Mouse (Mus musculus): ENCODE measurements around the gene Medag. TPM values are rescaled to one million over a fixed set of nuclear protein-coding genes. Genes with fewer than 3 reads are reported as not detected.

The Medag gene
- polyA plus RNA-seq, 1 experiment from 2014 or later = 4.1 TPM

DNA sequence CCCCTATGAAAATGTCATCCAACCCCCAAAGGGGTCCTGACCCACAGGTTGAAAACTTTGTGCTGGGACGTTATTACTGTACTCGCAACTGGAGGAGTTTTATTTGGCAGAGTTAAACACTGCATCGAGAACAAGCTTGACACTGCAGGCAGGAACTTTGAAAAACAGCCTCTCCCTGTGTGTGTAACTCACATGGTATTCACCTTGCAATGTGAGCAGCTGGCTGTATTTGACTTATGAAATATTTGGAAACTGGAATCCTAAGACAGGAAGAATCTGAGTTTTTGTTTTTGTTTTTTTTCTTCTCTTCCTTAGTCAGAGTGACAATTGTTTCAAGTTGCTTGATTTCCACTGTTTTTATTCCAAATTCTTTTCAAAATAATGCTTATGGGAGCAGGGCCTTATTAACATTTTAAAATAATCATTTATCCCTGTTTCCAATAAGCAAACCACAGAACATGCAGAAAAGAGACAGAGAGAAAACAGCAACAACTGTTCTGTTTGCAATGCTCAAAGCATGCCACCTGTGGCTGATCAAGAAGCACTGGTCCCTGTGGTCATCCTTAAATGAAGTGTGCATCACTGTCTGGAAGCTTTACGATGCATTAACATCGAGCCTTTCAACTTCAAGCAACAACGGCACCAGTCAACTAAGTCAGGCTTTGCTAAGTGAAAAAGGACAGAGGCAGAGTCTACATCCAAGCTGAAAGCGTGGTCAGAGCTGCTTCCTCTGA lies 26.2 kb upstream of the Medag start:
- Histone ChIP-seq H3K27me3 (ENCODE audit: control insufficient read depth, insufficient read depth, low read length) (no peaks in the 10 kb centered on the region), H3K9me3 (ENCODE audit: control insufficient read depth, low read length) (no peaks in the 10 kb centered on the region), H3K9ac (ENCODE audit: low read length) (no peak overlapping the region), H3K27ac (replicated peaks) (no peak overlapping the region), H3K36me3 (ENCODE audit: control insufficient read depth, insufficient read depth, low read length) (no peaks in the 10 kb centered on the region), H3K4me1 (replicated peaks; ENCODE audit: control insufficient read depth, insufficient read depth) (peaks cover 7% of the 10 kb centered on the region; the same call in 1 of the 2 replicates), H3K4me3 (ENCODE audit: low read depth, low read length) (no peak overlapping the region), H3K4me2 (replicated peaks; ENCODE audit: low read depth) (no peak overlapping the region)
- 73% methylated on average over 7 of the region's 7 CpGs for WGBS
- TF ChIP-seq EP300 (optimal IDR thresholded peaks at IDR 0.05) (no peak), CTCF (IDR thresholded peaks at IDR 0.05; ENCODE audit: low read depth) (no peak)
- DNase-seq (ENCODE audit: low spot score) = no peak
- ATAC-seq (ENCODE audit: low FRiP score, low TSS enrichment) = no peak

DNA sequence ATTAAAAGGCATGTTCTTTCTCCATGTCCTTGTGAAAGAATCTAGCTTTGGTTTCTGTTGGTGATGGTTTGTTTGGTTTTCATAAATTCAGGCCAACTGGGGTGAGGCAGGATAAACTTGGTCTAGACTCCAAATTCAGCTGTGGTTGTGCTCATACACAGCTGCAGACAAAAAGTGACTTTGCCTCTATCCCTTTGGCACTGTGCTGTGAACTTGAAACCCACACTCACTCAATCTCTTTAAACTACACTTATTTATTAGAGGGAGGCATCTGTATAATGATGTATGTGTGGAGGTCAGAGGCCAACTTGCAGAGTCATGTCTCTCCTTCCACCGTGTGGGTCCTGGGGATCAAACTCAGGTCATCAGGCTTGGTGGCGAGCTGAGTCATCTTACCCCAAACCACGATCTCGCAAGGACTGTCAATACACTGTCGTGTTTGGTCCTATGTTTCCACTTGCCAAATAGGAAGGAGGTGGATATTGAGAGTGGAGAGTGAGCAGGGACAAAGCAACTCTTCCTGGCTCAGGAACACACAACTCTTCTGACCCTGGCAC lies 25.2 kb upstream of the Medag start:
- Histone ChIP-seq H3K9ac (ENCODE audit: low read length) (no peak overlapping the region), H3K27me3 (ENCODE audit: control insufficient read depth, insufficient read depth, low read length) (no peaks in the 10 kb centered on the region), H3K36me3 (ENCODE audit: control insufficient read depth, insufficient read depth, low read length) (no peaks in the 10 kb centered on the region), H3K4me3 (ENCODE audit: low read depth, low read length) (no peak overlapping the region), H3K27ac (replicated peaks) (no peak overlapping the region), H3K4me1 (replicated peaks; ENCODE audit: control insufficient read depth, insufficient read depth) (peaks cover 4% of the 10 kb centered on the region; the same call in 1 of the 2 replicates), H3K4me2 (replicated peaks; ENCODE audit: low read depth) (no peak overlapping the region), H3K9me3 (ENCODE audit: control insufficient read depth, low read length) (no peaks in the 10 kb centered on the region)
- TF ChIP-seq EP300 (optimal IDR thresholded peaks at IDR 0.05) (no peak), CTCF (IDR thresholded peaks at IDR 0.05; ENCODE audit: low read depth) (no peak)
- no peak for DNase-seq (ENCODE audit: low spot score)
- 50% methylated on average over 5 of the region's 5 CpGs for WGBS
- no peak for ATAC-seq (ENCODE audit: low FRiP score, low TSS enrichment)

DNA sequence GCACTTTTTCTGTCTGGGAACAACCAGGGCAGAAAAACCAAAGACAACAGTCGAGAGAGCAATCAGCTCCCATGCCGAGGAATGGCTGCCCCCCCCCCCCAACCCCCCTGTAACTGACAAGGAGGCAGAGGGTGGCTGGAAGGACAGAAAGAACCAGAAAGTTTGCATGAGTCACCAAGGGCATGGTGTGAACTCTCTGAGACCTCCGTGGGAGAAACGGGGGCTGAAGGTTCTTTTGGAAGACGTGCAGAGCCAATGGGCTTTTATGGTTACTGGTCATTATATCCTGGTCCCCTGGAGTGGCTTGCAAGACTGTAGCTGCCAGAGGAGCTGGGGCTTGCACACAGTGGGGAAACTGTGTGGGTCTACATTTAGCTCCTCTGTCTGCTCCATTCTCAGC lies 22.6 kb upstream of the Medag start:
- ATAC-seq (ENCODE audit: low FRiP score, low TSS enrichment) (0 out of 2 replicates have a peak, but pooled peaks have one; percentile 11), DNase-seq (ENCODE audit: low spot score) (no peak)
- H3K9ac ChIP-seq (ENCODE audit: low read length) = peak overlapping the region; percentile 35; the same call in 1 of the 2 replicates
- H3K27ac ChIP-seq (replicated peaks) = peak overlapping the region; percentile 82
- 58% methylated on average over 5 of the region's 5 CpGs for WGBS
- H3K4me3 ChIP-seq (ENCODE audit: low read depth, low read length) = no peak overlapping the region
- H3K4me2 ChIP-seq (replicated peaks; ENCODE audit: low read depth) = no peak overlapping the region
- no peaks in the 10 kb centered on the region for H3K27me3 ChIP-seq (ENCODE audit: control insufficient read depth, insufficient read depth, low read length)
- no peaks in the 10 kb centered on the region for H3K4me1 ChIP-seq (replicated peaks; ENCODE audit: control insufficient read depth, insufficient read depth)
- TF ChIP-seq CTCF (IDR thresholded peaks at IDR 0.05; ENCODE audit: low read depth) (no peak), EP300 (optimal IDR thresholded peaks at IDR 0.05) (no peak)
- H3K36me3 ChIP-seq (ENCODE audit: control insufficient read depth, insufficient read depth, low read length) = no peaks in the 10 kb centered on the region
- no peaks in the 10 kb centered on the region for H3K9me3 ChIP-seq (ENCODE audit: control insufficient read depth, low read length)

DNA sequence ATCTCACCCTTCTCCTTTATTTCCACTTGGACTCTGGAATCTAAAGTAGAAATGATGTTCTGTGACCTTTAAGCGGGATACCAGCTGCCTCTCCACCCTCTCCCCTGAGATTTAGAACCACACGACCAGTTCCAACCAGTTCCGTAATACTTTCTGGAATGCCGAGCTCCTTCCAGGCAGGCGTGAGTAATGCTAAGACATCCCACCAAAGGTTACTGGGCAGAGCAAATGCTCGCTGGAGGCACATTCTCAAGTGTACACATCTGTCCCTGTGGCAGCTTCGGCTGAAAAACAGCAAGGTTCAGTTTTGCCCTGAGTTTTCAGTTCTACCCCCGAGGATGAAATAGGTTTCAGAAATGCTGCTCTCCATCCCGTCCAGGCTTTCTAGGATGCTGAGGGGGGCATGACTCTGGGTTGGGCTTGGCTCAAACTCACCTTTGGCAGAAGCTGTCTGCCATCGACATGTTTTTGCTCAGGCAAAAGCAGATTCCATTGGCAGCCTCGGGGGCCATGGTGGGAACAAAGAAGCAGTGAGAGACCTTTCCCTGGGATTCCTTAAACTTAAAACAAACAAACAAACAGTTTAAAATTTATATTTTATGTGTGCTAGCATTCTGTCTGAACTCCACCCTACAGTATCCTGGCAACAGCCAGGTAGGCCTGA lies 21.9 kb upstream of the Medag start:
- WGBS = 32% methylated on average over 11 of the region's 11 CpGs
- H3K4me3 ChIP-seq (ENCODE audit: low read depth, low read length) = no peak overlapping the region
- DNase-seq (ENCODE audit: low spot score) (no peak), ATAC-seq (ENCODE audit: low FRiP score, low TSS enrichment) (peak; percentile 87)
- TF ChIP-seq CTCF (IDR thresholded peaks at IDR 0.05; ENCODE audit: low read depth) = no peak
- no peak for TF ChIP-seq EP300 (optimal IDR thresholded peaks at IDR 0.05)
- no peaks in the 10 kb centered on the region for H3K27me3 ChIP-seq (ENCODE audit: control insufficient read depth, insufficient read depth, low read length)
- no peaks in the 10 kb centered on the region for H3K9me3 ChIP-seq (ENCODE audit: control insufficient read depth, low read length)
- no peak overlapping the region for H3K4me2 ChIP-seq (replicated peaks; ENCODE audit: low read depth)
- peak overlapping the region; percentile 82 for H3K27ac ChIP-seq (replicated peaks)
- no peaks in the 10 kb centered on the region for H3K4me1 ChIP-seq (replicated peaks; ENCODE audit: control insufficient read depth, insufficient read depth)
- no peaks in the 10 kb centered on the region for H3K36me3 ChIP-seq (ENCODE audit: control insufficient read depth, insufficient read depth, low read length)
- H3K9ac ChIP-seq (ENCODE audit: low read length) = 0 out of 2 replicates have a peak overlapping the region, but pooled peaks have one; percentile 35

DNA sequence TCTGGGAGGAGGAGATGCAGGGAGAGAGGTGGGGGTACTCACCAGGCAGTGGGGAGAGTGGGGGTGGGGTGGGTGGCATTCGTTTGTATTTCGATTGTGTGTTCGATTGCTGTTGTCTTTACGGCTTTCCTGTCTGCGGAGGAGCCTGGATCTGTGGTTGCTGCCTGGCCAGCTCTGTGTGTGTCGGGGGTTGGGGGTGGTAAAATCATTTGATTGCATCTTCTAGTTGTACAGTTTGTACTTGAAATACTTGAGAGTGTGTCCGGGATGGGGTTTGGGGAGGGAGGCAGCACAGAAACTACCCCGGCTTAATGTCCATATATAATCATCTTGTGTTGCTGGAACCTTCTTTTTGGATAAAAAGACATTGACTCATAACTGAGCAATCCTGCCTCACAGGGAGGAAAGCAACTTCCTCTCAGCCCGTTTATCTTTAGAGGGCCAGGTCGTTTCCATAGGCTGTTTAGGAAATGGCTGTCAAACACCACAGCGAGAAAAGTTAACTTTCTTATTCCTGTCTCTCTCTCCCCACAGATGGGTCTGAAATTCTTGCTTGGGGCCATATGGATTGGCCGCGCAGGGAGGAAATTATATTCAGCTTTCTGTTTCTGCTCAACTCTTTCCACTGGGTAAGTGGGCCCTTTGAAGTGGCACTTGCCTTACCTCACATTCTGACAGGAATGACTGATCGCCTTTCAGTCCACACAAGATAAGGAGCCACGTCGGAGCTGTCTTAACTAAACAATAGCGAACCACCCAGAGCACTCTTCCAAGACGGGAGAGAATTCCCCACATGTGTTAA lies 19.8 kb upstream of the Medag start:
- no peak overlapping the region for H3K9ac ChIP-seq (ENCODE audit: low read length)
- no peak overlapping the region for H3K4me3 ChIP-seq (ENCODE audit: low read depth, low read length)
- no peaks in the 10 kb centered on the region for H3K9me3 ChIP-seq (ENCODE audit: control insufficient read depth, low read length)
- no peak for DNase-seq (ENCODE audit: low spot score)
- TF ChIP-seq CTCF (IDR thresholded peaks at IDR 0.05; ENCODE audit: low read depth) (no peak), EP300 (optimal IDR thresholded peaks at IDR 0.05) (no peak)
- peak overlapping the region; percentile 81 for H3K27ac ChIP-seq (replicated peaks)
- no peak; the same call in 1 of the 2 replicates for ATAC-seq (ENCODE audit: low FRiP score, low TSS enrichment)
- H3K4me1 ChIP-seq (replicated peaks; ENCODE audit: control insufficient read depth, insufficient read depth) = no peaks in the 10 kb centered on the region
- H3K36me3 ChIP-seq (ENCODE audit: control insufficient read depth, insufficient read depth, low read length) = no peaks in the 10 kb centered on the region
- no peak overlapping the region for H3K4me2 ChIP-seq (replicated peaks; ENCODE audit: low read depth)
- WGBS = 10% methylated on average over 18 of the region's 18 CpGs
- no peaks in the 10 kb centered on the region for H3K27me3 ChIP-seq (ENCODE audit: control insufficient read depth, insufficient read depth, low read length)

All from stomach, postnatal 0 days (tissue).